Mouse (Mus musculus) heart, adult 18-20 months (tissue): Measurements from ENCODE around the gene Rmnd5b. TPM values are rescaled to one million over a fixed set of nuclear protein-coding genes. Genes with fewer than 3 reads are reported as not detected.
"Not testable (repeated sequence)": the region's sequence is repeated elsewhere in the genome, so short reads cannot be mapped to it uniquely, and the experiment has no call there.

Experiments used
- DNase-seq, 2 experiments: peaks; one replicate each; pipeline ENCODE4 v3.0.0; 2021 to 2022; ENCODE audit warnings: mixed read lengths in 1 of 2
- total RNA-seq, 2 experiments: library from RNA; stranded (reverse); gene quantifications; 2 replicates each; pipeline ENCODE4 v1.2.3; 2021

Rmnd5b gene
- total RNA-seq, 2 experiments from 2014 or later, result 15.7 to 16.4 TPM

DNA sequence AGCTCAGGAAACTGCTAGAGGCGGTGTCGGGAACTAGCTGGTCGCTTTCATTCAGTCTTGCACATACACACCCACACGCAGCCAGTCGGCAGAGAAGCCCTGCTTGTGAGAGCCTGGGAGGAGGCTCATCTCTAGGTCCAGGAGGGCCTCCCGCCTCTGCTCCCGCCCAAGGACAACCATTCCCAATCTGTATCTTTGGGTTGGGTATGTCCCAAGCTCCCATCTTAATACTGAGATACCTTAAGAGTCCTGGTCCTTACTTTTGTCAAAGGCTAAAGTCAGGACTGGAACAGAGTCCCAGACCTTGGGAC is 14.1 kb upstream of the Rmnd5b start:
- DNase-seq, result no peak

DNA sequence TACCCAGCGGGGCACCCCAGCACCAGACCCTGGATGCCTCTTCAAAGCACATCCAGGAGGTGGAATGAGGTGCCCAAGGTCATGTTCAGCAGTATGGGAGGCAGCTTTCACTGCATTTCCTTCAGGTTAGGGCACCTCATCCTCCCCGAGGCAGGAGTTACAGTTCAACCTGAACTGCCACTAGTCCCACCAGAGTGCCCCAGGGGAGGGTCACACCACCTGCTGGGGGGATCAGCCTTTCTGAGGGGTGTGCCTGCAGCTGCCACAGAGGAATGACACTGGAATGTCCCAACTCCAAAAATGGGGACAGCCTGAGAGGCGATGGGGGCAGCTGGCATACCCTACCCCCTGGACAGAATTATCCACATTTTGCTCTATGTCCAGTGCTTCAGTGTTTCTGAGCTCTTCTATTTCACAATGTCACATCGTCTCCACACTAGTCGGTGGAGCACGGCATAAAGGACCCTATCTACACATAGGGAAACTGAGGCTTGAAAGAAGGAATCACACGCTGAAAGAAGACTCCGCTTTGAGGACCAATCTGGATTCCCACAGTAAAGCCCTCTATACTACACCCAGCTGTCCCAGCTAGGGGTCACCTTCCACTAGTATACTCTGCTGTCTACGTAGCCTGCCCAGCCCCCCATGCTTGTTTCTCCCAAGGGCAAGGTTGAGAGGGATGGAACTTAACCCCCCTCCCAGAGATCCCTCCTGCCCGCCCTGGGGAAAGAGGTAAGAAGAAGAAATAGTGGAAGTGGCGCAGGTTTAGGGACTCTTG is 13.6 kb upstream of the Rmnd5b start:
- no peak for DNase-seq

DNA sequence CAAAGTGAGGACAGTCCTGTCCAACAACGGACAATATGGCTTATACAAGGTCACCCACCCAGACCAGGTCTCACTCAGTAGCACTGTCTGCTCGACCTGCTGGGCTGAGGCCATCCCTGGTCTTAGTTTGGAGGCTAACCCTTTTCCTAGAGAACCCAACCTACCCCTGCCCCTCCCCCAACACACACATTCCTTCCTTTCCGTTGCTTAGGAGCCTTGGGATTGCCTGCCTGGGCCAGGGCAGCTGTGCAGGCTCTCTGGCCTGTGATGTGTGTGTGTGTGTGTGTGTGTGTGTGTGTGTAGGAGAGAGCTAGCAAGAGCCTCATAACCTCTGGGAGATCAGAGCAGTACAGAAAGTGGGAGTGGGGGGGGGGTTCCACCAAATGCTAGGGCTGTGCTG is 12.9 kb upstream of the Rmnd5b start:
- DNase-seq, result peak in 1 of 2 experiments; percentile 43

DNA sequence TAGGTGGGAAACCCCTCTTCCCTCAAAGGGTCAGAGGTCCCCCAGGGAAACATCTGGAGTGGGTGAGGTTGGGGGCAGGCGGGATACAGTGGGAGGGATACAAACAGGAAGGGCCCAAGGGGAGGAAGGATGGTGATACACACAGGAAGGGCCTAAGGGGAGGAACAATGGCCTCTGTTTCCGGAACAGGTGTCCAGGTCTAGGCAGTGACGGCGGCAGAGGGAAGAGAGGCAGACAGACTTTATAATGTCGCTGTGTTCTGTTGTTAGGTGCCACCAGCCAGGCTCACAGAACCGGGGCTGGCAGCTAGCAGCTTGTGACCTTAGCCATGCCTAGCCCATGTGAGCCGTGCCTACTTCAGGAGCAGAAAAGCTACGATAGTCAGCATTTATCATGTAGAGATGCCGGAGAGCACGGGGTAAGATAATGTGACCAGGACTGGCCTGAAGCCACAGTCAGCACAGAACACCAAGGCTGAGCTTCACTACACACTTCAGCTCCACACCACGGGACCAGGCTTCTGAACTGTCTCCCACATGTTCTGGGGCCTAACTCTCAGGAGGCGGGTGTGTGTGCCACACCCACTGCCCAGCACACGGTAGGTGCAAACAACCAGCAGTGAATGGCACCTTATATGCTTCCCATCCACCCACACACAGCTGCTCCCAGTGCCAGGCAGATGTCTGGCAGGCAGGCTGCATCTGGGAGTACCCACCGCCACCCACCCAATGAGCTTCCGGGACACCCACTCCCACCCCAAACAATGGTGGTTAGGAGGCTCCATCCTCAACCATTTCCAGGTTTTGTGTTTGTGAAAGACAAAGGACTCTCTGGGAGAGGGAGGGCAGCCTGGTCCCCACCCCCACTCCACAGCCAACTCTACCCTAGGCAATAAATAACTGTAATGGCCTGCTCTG is 11.3 kb upstream of the Rmnd5b start:
- DNase-seq, result peak; percentile 57 to 84

DNA sequence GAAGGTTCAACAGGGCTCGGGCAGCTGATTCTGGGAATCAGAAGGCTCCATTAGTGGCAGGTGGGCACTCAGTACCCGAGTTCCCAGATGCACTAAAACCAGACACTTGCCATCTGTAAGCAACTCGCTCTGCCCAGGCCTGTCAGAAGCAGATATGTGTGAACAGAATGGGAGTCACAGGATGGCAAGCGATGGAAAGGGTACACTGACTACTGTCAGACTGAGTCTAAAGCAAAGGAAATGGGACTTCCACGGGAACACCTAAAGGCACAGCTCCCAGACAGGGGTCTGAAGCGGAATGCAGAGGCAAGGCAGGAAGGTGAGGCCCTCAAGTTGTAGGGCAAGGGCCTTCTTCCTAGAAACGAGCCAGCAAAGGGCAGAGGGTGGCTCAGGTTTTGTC is 10.5 kb upstream of the Rmnd5b start:
- DNase-seq, result no peak

DNA sequence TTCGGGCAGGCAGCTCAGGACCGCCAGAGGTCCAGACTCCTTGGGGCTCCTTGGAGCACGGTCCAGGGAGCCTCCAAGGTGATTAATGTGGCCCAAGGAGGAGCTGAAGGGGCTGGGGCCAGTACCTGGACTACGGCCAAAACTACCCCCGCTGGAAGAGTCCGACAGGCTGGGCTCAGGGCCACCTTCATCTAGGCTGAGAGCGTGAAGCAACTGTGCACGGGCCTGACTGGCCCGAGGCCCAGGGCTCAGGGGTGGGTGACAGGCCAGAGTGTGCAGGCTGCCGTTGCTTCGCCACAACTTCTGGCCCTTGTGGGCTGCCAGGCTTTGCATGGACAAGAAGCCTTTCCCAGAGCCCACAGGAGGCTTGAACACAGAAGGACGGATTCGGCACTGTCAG is 9.6 kb upstream of the Rmnd5b start:
- DNase-seq, result no peak

DNA sequence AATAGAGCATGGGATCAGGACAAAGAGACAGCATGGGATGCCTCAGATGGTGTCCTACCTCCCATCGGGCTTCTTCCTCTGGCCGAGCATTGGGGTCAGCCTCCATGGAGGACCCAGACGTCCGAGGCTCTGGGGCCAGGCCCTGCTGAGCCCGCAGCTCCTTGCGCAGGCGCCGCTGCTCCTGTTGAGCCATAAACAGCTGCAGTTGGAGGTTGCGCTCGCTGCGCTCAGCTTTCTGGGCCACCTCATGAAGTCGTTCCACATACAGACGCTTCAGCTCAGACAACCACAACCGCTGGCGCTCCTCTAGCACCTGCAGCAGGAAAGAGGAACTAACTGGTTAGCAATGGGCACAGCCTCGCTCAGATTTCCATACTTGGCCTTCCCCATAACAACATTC is 8.5 kb upstream of the Rmnd5b start:
- peak in 1 of 2 experiments; percentile 48 for DNase-seq

DNA sequence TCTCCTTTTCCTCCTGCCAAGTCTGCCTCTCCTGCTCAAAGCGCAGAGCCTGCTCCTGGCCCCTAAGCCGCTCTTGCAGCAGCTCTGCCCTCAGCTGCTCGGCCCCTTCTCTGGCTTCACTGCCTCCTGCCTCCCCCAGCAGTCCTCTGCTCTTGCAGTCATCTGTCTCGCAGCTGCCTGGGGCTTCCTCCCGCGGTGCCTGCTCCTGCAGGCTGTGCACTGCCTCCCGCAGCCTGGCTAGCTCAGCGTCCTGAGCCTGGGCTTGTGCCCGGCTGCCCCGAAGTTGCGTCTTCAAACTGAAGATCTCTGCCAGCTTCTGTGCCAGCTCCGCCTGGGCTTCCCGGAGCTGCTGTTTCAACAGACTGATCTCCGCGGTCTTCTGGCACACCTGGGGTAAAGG is 8.1 kb upstream of the Rmnd5b start:
- DNase-seq, result no peak

DNA sequence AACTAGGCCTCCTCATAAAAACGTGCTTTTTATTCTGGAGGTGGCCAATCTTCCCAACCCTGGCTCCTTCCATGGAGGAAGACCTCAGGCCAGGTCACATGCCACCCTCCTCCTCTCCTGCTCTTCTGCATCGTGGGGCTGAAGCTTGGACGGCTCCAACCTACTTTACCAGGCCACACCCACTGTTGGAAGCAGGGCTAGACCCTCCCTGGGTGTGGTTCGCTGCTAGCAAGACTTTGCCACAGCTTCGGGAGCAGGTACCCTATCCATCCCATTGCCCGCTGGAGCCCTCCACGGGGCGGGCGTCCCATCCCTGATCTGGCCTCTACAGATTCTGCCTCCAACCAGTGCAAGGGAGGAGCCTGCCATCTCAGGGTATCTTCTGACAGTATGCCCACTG is 7.5 kb upstream of the Rmnd5b start:
- peak in 1 of 2 experiments; percentile 28 for DNase-seq

DNA sequence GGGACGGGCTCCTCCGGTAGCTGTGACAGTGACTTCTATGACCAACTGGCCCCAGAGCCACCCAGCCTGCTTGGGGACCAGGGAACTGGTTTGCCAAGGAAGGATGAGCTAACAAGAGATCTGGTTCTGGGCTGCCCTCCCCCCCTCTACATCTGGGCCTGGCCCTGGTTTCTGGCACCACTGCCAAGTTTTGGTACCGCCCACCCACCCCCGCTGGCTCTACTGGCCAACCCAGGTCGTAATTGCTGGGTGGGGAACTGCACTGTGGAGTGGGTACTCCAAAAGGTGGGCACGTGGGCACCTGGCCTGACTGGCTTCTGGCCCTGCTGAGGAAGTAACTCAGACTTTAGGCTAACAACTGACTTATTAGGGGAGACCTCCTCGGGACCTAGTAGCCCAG is 5.1 kb upstream of the Rmnd5b start:
- no peak for DNase-seq

DNA sequence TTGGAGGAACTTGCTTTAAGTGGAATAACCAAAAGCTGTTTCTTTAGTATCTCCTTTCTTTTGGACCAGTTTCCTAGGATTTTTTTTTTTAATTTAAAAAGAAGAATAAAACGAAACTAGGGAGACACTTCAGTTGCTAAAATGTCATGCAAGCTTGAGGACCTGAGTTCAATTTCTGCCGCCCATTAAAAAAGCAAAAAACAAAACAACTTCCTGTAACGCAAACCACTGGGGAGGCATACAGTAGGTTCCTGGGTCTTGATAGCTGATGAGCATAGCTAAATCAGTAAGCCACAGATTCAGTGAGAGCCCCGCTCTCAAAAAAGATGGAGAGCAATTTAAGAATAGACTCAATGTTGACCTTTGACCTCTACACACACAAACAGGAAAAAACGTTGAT is 2.8 kb upstream of the Rmnd5b start:
- no peak for DNase-seq

DNA sequence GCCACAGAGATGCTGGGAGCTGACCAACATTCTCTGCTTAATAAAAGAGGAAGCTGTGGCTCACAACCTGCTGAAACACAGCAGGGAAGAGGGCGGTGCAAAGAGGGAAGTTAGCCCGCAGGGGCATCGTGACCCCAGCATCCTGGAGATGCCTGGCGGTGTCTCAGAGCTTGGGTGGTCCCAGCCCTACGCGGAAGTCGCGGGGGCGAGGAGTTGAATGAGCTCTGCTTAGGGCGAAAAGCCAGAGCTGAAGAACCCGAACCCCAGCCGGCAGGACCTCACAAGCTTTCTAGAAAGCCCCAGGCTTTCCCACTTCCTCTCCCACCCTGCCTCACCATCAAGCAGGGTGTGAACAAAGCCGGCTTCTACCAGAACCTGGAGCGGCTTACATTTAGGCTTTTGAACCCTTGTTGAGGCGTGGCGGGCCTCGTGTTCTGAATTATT is 2.3 kb upstream of the Rmnd5b start:
- DNase-seq, result peak; percentile 55 to 74

DNA sequence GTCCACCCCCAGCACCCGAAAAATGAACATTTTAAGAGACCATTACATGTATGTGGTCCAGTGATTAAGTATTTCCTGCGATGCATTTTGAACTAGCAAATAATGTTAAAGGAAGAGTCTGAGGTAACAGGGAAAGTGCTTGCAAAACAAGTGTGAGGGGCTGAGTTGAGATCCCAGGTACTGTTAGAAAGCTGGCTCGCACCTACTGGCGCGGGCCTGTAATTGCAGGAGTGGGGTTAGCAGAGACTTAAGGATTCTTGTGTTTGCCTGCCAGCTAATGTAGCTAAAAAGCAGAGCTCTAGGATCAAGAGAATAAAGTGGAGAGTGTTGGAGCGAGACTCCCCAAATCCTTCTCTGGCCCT is 608 bp upstream of the Rmnd5b start:
- DNase-seq, result peak; percentile 61 to 64

DNA sequence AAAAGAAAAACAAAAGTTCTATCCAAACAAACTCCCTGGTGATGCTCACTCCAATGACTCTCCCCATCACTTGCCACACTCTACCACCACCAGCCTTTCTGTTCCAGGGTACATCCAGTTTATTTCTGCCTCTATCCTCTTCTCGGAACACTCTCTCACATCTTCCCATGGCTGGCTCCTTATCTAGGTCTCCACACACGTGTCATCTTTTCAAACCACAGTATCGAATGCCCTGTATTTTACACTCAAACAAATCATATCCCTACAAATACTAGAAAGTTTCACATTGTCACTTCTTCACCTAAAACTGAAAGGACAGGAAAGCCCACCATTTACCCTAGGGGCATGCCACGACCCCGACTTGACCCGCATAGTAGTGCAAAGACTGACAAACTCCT is 570 bp downstream of the Rmnd5b start:
- DNase-seq, result no peak

DNA sequence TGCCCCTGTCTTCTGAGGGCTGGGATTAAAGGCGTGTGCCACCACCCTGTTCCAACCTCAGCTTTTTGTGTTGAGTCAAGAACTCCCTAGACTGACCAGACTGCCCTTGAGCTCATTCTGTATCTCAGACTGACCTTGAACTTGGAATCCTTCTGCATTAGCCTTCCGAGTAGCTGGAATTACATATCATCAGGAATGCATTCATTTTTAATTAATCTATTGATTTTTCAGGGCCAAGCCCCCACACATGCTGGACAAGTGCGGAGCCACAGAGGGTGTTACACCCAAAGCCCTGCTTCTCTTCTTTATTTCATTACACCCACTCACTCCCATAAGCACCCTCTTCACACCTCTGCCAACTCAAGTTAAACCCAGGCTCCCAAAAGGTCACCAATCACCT is 2.0 kb downstream of the Rmnd5b start:
- no peak for DNase-seq

DNA sequence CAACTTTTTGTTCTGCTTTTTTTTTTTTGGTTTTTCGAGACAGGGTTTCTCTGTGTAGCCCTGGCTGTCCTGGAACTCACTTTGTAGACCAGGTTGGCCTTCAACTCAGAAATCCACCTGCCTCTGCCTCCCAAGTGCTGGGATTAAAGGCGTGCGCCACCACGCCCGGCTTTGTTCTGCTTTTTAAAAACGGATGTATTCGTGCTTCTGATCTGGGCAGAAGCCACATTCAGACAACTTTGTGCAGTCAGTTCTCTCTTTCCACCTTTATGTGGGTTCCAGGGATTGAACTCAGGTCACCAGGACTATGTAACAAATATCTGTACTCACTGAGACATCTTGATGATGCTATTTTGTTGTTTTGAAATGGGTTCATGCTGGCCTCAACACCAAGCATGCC is 2.5 kb downstream of the Rmnd5b start:
- DNase-seq, result not testable (repeated sequence)

DNA sequence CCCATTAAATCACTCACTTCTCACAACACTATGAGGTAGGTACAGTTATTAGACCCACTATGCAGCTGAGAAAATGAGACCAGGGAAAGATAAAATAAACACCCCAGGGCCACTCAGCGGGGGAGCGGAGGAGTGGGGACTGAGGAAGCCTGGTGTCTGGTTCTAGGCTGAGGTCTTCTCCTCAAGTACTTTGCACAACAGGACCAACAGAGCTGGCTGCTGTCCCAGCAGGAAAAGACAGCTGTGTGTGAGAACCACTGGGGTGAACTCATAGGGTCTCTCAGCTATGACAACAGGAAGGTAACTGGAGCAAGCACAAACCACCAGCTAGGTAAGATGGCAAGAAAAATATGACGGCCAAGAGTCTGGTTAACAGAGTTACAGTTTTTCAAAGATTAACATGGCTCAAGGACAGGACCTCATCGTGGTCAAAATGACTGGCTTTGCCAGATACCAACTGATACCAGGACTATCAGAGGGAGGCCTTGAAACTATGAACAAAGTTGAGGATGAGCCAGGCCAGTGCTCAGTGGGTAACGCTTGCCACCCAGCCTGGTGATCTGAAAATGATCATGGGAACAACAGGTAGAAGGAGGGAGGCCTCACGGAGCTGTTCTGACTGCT is 3.5 kb downstream of the Rmnd5b start:
- no peak for DNase-seq

DNA sequence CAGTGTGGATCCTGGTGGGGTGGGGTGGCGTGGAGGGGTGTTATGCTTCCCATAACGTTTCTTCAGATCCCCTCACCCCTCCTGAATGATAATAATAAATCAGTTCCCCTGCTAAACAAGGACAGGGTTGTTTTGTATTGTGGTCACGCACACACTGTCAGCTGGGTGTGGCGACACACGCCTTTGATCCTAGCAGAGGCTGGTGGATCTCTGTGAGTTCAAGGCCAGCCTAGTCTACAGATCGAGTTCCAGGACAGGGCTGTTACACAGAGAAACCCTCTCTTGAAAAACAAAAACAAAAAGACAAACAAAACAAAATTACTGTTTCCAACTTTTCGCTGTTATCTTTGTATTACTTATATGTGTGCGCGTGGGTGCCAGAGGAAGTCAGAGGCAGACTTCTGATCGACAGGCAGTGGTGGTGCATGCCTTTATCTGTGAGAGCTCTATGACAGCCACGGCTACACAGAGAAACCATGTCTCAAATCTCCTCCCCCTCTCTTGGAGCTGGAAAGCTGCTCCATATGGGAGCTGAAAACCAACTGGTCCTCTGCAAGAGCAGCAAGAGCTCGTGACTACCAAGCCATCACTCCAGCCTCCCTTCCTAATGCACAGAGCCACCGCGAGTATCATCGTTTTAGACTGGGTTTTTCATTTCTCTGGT is 5.9 kb downstream of the Rmnd5b start:
- no peak for DNase-seq

DNA sequence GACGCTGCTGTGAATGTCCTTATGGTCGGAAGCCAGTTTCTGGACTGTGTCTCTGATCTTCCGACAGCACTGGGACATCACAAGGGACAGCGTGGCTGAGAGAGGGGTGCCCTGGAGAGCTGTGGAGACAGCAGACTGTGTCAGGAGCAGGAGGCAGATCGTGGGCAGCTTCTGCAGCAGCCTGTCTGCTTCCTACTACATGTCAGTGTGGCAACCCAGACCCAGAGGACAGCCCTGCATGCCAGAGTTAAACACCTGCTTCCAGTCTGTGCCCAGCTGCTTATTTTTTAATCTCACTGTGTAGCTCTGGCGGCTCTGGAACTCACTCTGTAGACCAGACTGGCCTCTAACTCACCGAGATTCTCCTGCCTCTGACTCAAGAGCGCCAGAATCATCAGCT is 7.8 kb downstream of the Rmnd5b start:
- no peak for DNase-seq

DNA sequence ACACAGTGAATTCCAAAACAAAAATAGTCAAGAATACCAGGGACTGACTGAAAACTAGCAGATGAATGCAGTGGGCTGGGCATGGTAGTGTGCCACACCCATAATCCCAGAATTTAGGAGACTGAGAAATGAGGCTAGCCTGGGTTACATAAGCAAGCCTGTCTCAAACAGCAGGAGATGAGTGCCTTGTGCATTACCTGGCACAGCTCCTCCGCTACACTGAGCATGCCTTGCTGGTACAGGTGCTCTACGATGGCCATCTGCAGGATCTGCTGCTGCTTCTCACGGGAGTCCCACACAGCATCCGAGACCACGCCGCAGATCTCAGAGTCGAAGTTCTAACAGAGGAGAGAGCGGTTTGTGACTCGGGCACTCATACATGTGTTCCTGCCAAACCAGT is 8.3 kb downstream of the Rmnd5b start:
- no peak for DNase-seq

DNA sequence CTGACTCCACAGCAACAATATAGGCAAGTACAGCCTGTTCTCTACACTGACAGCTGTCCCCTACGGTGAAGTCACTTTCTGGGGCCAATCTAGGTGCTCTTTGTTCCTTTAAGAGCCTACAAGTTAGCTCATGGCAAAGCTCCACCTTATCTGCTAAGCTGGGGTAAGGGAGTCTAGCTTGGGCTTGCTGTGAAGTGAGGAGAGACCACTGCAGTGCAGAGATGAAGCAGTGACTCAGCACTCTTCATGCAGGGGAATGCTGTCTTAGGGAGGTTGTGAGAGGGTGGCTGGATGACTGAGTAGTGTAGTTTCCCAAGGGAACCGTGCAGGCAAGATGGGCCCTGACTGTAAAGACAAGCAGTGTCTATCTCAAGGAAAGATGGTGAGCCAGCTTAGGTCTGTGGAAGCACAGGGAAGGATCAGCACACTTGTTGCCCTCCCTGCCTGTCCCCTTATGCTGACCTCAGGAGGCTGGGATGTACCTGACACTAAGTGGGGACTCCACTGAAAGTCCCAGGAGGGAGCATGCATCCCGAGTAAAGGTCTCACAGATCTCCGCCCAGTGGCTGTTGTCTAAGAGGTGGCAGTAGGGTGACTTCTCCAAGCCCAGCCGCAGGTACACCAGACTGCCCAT is 10.4 kb downstream of the Rmnd5b start:
- no peak for DNase-seq

DNA sequence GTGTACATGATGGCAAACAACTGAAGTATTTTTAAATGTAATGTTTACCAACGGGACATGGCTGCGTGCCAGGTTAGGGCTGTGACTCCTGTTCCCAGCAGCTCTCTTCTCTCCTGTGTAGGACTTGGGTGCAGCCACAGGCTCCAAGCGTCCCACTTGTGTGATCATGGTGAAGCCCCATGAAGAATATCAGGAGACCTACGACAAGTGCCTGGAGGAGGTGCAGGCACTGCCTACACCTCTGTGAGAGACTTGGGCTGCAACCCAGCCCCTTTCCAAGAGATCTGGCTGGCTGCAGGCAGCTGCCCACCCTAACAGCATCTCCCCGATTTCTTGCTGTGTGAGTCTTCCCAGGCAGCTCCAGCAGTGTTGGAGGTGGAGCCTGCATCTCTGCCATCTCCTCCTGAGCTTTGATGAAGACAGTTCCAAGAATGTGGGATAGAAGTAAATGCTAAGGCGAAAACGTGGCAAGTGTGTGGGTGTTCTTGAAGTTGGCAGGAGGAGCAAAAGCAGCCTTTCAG is 12.7 kb downstream of the Rmnd5b start:
- DNase-seq, result no peak
